Mouse (Mus musculus) megakaryocyte, embryonic 14.5 days (primary cell): Measurements from ENCODE around the gene Bora.

Experiments
- FLI1 ChIP-seq: IDR thresholded peaks from 2 replicates; pipeline ENCODE4 v1.6.1; 2012; ENCODE audit warnings: low read length, inconsistent platforms, mixed read lengths
- GATA1 ChIP-seq: IDR thresholded peaks from 3 replicates; pipeline ENCODE4 v1.6.1; 2012; ENCODE audit warnings: mixed read lengths, low read length, inconsistent platforms, borderline replicate concordance

GRCm38 (mm10) chr14:99036039-99036438 is 10.0 kb upstream of the Bora start:
- TF ChIP-seq GATA1: no peak
- TF ChIP-seq FLI1: no peak
